Mouse (Mus musculus) limb, embryonic 13.5 days (tissue): ENCODE results near the gene Optc. TPM values are rescaled to one million over a fixed set of nuclear protein-coding genes. Genes with fewer than 3 reads are reported as not detected.

ENCODE experiments used
- ATAC-seq: fragments of 200-750 bp; cut with Nextera tagmentation; 2 replicates; pipeline ENCODE4 v1.8.0; 2017; ENCODE audit warnings: low read depth, moderate number of reproducible peaks, moderate TSS enrichment; ENCODE audit not compliant: low FRiP score
- H3K27ac ChIP-seq: fragments of 300-500 bp; sonication (generic); 2 replicates; pipeline ENCODE4 v1.5.1; 2015; ENCODE audit warnings: inconsistent platforms, mild to moderate bottlenecking, moderate library complexity
- H3K27me3 ChIP-seq: fragments of 300-500 bp; sonication (generic); 2 replicates; pipeline ENCODE4 v1.6.1; 2015; ENCODE audit warnings: mild to moderate bottlenecking, inconsistent platforms
- H3K36me3 ChIP-seq: fragments of 300-500 bp; sonication (generic); 2 replicates; pipeline ENCODE4 v1.6.1; 2015; ENCODE audit warnings: inconsistent platforms, mild to moderate bottlenecking, moderate library complexity
- H3K4me1 ChIP-seq: fragments of 300-500 bp; sonication (generic); 2 replicates; pipeline ENCODE4 v1.6.1; 2015; ENCODE audit warnings: inconsistent platforms
- H3K4me2 ChIP-seq: fragments of 300-500 bp; sonication (generic); replicated peaks from 2 replicates; pipeline ENCODE4 v1.6.1; 2015; ENCODE audit warnings: inconsistent platforms, mild to moderate bottlenecking, moderate library complexity
- H3K4me3 ChIP-seq: fragments of 300-500 bp; sonication (generic); 2 replicates; pipeline ENCODE4 v1.5.1; 2015; ENCODE audit warnings: moderate library complexity, mild to moderate bottlenecking, inconsistent platforms
- H3K9ac ChIP-seq: fragments of 300-500 bp; sonication (generic); 2 replicates; pipeline ENCODE4 v1.6.1; 2015; ENCODE audit warnings: mild to moderate bottlenecking, inconsistent platforms
- H3K9me3 ChIP-seq: fragments of 300-500 bp; sonication (generic); 2 replicates; pipeline ENCODE4 v1.6.1; 2016; ENCODE audit warnings: inconsistent platforms
- WGBS: fragments of 180-500 bp; shearing (Covaris S2); methylation state at CpG from one replicate; pipeline ENCODE4 v1.1.7; 2015; 5-methylcytosine and 5-hydroxymethylcytosine counted together
- polyA plus RNA-seq: library from polyadenylated mRNA; unstranded; fragments of >200 nt; fragmentation: Nextera tagmentation; extraction: Ambion mirVana; gene quantifications from 2 replicates; pipeline ENCODE4 v1.2.1, GENCODE M21; 2015

Gene Optc
- polyA plus RNA-seq, 1 experiment from 2014 or later: 0.81 TPM

GRCm38 (mm10) chr1:133855274-133856017, 52.4 kb downstream of the Optc start:
- 0 out of 2 replicates have a peak, but pooled peaks have one; percentile 38 for ATAC-seq
- Histone ChIP-seq H3K4me1 (peaks cover 34% of the 10 kb centered on the region), H3K27me3 (0 out of 2 replicates have a peak, but pooled peaks cover 9% of the 10 kb centered on the region), H3K36me3 (no peaks in the 10 kb centered on the region), H3K9me3 (no peaks in the 10 kb centered on the region), H3K27ac (no peak overlapping the region), H3K4me2 (peak overlapping the region; percentile 62), H3K4me3 (peak overlapping the region; percentile 32), H3K9ac (no peak overlapping the region)
- 6% methylated on average over 15 of the region's 15 CpGs for WGBS

GRCm38 (mm10) chr1:133854421-133855273, 53.2 kb downstream of the Optc start:
- H3K9me3 ChIP-seq: no peaks in the 10 kb centered on the region
- peak overlapping the region; percentile 13; the same call in 1 of the 2 replicates for H3K9ac ChIP-seq
- WGBS: 1% methylated on average over 17 of the region's 17 CpGs
- no peaks in the 10 kb centered on the region for H3K36me3 ChIP-seq
- H3K27me3 ChIP-seq: 0 out of 2 replicates have a peak, but pooled peaks cover 9% of the 10 kb centered on the region
- H3K4me1 ChIP-seq: peaks cover 30% of the 10 kb centered on the region
- no peak overlapping the region for H3K27ac ChIP-seq
- H3K4me2 ChIP-seq: peak overlapping the region; percentile 62
- H3K4me3 ChIP-seq: peak overlapping the region; percentile 32
- ATAC-seq: peak; percentile 37; the same call in 1 of the 2 replicates

Other genes with a start within 250 kb of the Optc start
- gene Zbed6, start 247.1 kb downstream of the Optc start, polyA plus RNA-seq: not detected in 2 replicates
- gene Gm38394, start 246.7 kb downstream of the Optc start, polyA plus RNA-seq: 6.3 and 7.3 TPM in 2 replicates
- gene Lax1, start 217.9 kb downstream of the Optc start, polyA plus RNA-seq: 0.79 and 1.1 TPM in 2 replicates
- gene Atp2b4, start 107.0 kb downstream of the Optc start, polyA plus RNA-seq: 11.7 and 15.3 TPM in 2 replicates
- gene Prelp, start 13.4 kb upstream of the Optc start, polyA plus RNA-seq: 9.9 and 10.6 TPM in 2 replicates
- 42.1 and 48.5 TPM in 2 replicates for gene Fmod, start 129.3 kb upstream of the Optc start, polyA plus RNA-seq
- 27.1 and 28.2 TPM in 2 replicates for gene Btg2, start 171.1 kb upstream of the Optc start, polyA plus RNA-seq
- 0.17 and 0.26 TPM in 2 replicates for gene Chit1, start 203.2 kb upstream of the Optc start, polyA plus RNA-seq